Mouse (Mus musculus): ENCODE data around the gene Sema3a. TPM values are rescaled to one million over a fixed set of nuclear protein-coding genes. Genes with fewer than 3 reads are reported as not detected.

Sema3a gene
- polyA plus RNA-seq, 1 experiment = 0.28 TPM

- DNase-seq (ENCODE audit: low read depth) = no peak
These were observed 194.9 kb downstream of the Sema3a start for GRCm38 (mm10) chr5:13320138-13320537.

DNA sequence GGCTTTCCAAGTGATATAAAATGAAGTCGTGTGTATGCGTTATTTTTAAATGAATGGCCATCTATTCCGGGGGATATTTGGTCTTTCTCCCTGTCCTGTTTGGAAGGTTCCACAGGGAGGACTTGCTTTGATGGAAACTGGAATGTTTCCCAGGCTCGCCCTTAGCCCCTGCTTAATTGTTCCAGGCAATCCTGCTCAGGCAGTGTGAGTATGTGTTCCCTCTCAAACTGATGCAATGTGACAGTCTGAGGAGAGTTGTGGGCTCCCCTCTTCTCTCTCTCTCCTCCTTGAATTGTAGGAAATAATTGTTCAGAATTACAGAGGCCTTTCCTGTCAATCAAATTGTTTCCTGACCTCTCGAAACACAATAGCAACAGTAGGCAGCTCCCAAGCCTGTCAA is 202.1 kb downstream of the Sema3a start:
- DNase-seq (ENCODE audit: low read depth) = no peak

GRCm38 (mm10) chr5:13331412-13331811 is 206.2 kb downstream of the Sema3a start:
- no peak for DNase-seq (ENCODE audit: low read depth)

GRCm38 (mm10) chr5:13337665-13338064 is 212.5 kb downstream of the Sema3a start:
- no peak for DNase-seq (ENCODE audit: low read depth)

DNA sequence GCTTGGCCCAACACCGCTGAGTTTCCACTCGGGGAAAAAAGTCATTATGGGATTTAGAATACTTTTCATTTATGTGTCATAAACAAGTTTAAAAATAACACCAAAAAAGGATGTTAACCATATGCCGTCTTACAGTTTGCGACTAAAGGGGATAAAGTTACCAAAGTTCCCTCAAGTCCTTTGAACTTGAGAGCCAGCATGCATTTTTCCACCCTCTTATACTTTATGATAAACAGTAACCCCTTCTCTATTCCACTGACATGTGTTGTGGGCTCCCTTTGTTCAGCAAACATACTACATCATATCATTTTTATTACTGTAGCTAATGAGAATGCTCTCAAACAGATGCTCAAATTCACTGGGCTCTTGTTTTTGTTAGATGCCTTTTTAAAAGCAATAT is 221.9 kb downstream of the Sema3a start:
- no peak for DNase-seq (ENCODE audit: low read depth)

DNA sequence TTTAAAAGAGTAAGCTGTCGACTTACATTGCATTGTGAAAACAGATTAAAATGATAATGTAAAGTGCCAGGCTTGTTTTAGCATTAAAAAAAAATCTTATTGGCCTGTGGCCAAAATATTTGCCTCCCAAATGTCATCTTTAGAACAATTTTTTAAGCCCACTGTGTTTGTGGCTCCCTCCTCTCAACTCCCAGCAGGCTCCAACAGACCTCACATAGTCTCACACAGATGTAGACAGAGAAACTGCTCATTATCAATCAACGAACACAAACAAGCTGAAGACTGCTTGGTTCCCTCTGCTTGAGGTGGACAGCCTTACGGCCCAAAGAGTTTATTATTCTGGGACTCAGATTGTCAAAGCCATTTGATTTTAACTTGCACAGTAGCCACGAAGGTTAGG is 226.4 kb downstream of the Sema3a start:
- DNase-seq (ENCODE audit: low read depth) = no peak

DNA sequence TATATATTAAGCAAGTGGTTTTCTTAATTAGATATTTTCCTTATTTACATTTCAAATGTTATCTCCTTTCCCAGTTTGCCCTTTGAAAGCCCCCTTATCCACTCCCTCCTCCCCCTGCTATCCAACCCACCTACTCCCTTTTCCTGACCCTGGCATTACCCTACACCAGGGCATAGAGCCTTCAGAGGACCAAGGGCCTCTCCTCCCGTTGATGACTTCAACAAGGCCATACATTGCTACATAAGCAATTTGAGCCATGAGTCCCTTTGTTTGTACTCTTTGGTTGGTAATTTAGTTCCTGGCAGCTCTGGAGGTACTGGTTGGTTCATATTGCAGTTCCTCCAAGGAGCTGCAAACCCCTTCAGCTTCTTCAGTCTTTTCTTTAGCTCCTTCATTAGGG is 227.8 kb downstream of the Sema3a start:
- DNase-seq (ENCODE audit: low read depth) = no peak

- DNase-seq (ENCODE audit: low read depth) = no peak
These were observed 228.3 kb downstream of the Sema3a start for GRCm38 (mm10) chr5:13353539-13353938.

GRCm38 (mm10) chr5:13354913-13355312 is 229.7 kb downstream of the Sema3a start:
- DNase-seq (ENCODE audit: low read depth) = no peak

GRCm38 (mm10) chr5:13358770-13359169 is 233.6 kb downstream of the Sema3a start:
- DNase-seq (ENCODE audit: low read depth) = no peak

DNA sequence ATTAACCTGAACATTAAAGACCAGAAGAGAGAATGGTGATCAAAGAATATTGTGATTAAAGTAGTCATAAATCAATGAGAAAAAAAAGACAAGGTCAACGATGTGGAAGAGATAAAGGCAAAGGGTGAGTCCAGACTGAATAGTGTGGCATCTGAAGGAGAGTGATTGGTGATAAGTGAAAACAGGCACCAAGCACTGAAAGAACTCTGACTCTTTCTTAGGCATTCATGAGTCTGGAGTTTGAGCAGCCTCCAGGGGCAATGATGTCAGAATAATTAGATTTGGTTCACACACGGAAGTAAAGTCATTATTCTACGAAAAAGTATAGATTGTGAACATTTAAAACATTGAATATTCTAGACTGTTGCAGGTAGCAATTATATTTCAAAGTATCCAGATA is 235.5 kb downstream of the Sema3a start:
- no peak for DNase-seq (ENCODE audit: low read depth)

GRCm38 (mm10) chr5:13365108-13365507 is 239.9 kb downstream of the Sema3a start:
- DNase-seq (ENCODE audit: low read depth) = no peak

DNA sequence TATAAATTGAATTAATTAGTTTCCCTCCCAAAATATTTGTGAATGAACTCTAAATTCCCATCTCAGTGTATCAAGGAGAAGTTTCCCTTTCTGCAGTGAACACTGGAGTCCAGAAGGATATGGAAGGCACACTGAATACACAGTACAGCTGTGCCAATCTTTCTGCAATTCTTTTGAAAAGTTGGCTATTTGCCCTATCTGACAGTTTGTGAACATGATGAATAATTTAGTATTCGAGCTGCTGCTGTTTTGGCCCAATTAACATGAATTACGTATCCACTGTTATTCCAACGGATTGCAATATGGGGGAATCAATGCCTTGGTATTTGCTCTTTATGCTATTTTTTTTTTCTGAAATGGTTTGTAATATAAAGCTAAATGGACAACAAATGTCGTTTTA is 254.0 kb downstream of the Sema3a start:
- no peak for DNase-seq (ENCODE audit: low read depth)

- no peak for DNase-seq (ENCODE audit: low read depth)
These were observed 258.8 kb downstream of the Sema3a start for GRCm38 (mm10) chr5:13384047-13384446.

DNA sequence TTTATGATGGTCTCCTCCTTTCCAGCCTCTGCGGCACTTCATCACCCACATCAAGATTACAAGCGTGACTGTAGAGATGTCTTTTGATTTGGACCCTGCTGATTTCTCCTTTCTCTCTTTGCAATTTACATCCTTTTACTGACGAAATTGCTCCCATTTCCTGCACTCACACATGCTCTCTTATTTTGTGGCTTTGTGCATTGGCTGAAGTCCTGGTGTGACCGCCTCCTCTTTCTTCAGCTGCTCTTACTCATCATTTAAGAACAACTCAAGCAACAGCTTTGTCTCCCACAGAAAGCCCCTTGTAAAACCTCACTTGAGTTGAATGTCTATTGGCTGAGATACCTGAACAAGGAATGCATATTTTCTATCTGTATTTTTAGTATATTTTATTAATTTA is 259.5 kb downstream of the Sema3a start:
- no peak for DNase-seq (ENCODE audit: low read depth)

DNA sequence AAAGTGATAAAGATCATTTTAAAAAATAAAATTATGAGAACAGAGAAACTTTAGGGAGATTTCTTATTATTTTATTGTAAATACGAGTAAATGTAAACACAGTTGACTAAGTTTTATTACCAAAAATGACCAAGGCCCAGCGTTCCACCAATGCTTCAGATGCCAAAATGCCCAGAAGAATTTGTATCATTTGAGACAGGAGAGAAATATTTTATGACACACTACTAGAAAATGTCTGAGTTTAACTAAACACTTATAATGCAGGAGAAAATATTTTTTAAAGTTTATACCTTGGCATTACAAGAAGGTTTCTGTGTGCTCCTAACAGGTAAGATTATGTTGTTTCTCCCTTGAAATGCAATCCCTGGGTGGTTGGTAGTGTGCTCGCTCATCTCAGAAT is 261.4 kb downstream of the Sema3a start:
- DNase-seq (ENCODE audit: low read depth) = no peak

DNA sequence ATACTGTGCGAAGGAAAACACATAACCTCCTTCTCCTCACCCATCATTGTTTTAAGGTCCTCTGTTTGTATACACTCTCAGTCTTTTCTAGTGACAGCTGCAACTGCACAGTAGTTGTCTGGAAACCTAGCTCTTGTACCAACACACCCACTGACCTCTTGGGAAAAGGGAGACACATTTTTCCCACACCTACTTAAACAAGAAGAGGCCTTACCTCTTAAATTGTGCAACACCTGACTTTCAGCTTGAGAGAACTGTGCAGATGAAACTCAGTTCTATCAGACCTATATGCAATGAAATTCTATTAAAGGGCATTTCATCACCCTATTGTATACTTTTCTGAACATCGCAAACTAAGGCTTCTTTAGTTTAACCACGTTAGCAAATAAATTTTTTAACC is 262.5 kb downstream of the Sema3a start:
- no peak for DNase-seq (ENCODE audit: low read depth)

DNA sequence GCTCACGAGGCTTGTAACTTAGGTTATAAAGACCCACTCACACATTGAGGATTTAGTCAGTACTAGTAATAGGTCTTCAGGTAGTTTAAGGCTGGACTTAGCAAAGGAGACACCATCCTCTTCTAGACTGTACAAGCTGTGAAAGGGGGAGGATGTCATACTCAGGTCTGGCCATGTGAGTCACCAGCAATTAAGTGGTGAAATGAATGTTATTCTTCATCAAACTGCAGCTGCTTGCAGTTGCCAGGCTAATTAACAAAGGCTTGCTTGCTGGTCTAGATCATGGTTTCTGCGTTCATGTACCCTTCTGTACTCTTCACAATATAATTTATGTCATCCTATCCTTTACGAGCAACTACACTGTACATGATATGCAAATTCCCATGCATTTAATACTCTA is 264.8 kb downstream of the Sema3a start:
- DNase-seq (ENCODE audit: low read depth) = no peak

GRCm38 (mm10) chr5:13405432-13405831 is 280.2 kb downstream of the Sema3a start:
- no peak for DNase-seq (ENCODE audit: low read depth)

DNA sequence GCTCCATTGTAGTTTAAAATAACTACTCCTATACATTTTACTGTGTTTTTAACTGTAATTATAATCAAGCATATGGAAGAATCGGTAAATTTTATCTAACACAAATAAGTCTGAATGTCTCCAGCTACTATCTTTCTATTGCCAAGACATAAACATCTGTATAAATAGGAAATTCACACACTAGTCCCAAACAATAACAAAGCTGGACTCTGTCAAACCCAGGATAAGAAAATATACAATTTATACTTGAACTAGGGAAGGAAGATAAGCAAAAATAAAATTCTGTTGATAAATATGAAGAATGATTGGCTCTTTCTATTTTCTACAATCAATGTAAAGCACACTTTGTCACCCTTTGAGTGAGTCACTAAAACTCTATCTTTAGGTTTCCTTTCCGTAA is 280.9 kb downstream of the Sema3a start:
- no peak for DNase-seq (ENCODE audit: low read depth)

DNA sequence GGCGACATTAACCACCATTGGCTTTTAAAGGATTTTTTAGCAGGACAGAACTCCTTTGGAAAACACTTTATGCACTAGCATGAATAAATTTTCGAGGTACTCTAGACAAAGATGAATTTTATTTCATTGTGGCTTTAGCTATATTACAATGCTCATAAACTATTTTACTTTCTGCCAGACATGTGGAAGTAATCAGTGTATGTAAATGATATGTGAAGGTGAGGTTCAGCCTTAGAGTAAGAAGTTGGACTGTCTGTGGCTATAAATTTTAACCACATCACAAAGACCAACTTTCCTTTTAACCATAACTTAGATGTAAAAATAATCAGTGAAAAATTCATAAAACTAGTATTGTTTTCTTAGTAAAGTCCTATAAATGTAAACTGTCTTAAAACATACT is 286.7 kb downstream of the Sema3a start:
- no peak for DNase-seq (ENCODE audit: low read depth)

- DNase-seq (ENCODE audit: low read depth) = no peak
These were observed 288.8 kb downstream of the Sema3a start for GRCm38 (mm10) chr5:13413915-13414525.

- DNase-seq (ENCODE audit: low read depth) = no peak
These were observed 291.9 kb downstream of the Sema3a start for GRCm38 (mm10) chr5:13416960-13417710.

Data from gonadal fat pad, adult 2 months (tissue).